In genomic region chr11:84818961-84819692, GRCm38 (mm10) we compare ENCODE assay signal across 8 mouse cellular contexts. TPM values are rescaled to one million over a fixed set of nuclear protein-coding genes. Genes with fewer than 3 reads are reported as not detected.
A peak's percentile ranks its signal among the peaks of the same experiment; 100 is the strongest.
DNase-seq lines count a peak whose midpoint lies in the region; ATAC-seq lines count a peak whose summit lies in the region.

TSS of gene Mrm1 (minus strand) at chr11:84819515.

- peak; percentile 95 for DNase-seq in T-cell, adult 2 months (ENCODE audit: low spot score)
- peak; percentile 88 to 92 for DNase-seq in cerebellum, postnatal 36 days
- DNase-seq in frontal cortex, postnatal 36 days (ENCODE audit: low spot score in 2 of 2): peak; percentile 92 to 94
- DNase-seq in left cerebral cortex, adult 11 months (ENCODE audit: low spot score): peak; percentile 87
- DNase-seq in lung, postnatal 4 days: peak; percentile 96
- peak; percentile 76 for DNase-seq in retina, postnatal 7 days (ENCODE audit: low read depth, low spot score)
- DNase-seq in urinary bladder, adult 2 months (ENCODE audit: low spot score): peak; percentile 80

- peak; percentile 72 for ATAC-seq in hindbrain, embryonic 15.5 days (ENCODE audit: low FRiP score, low read depth)

- peak within 1 kb of the TSS; percentile 76 for H3K4me3 ChIP-seq in hindbrain, embryonic 15.5 days

- no peaks in the 10 kb centered on the region for H3K27me3 ChIP-seq in hindbrain, embryonic 15.5 days

- peaks cover 16% of the 10 kb centered on the region for H3K4me1 ChIP-seq in hindbrain, embryonic 15.5 days (replicated peaks)

- under 1% methylated on average over 55 of the region's 55 CpGs for WGBS in hindbrain, embryonic 15.5 days

- peak within 1 kb of the TSS; percentile 95 for H3K4me2 ChIP-seq in hindbrain, embryonic 15.5 days

- peak within 1 kb of the TSS; percentile 76 for H3K9ac ChIP-seq in hindbrain, embryonic 15.5 days

- peak within 1 kb of the TSS; percentile 76 for H3K27ac ChIP-seq in hindbrain, embryonic 15.5 days (replicated peaks)

- no peaks in the 10 kb centered on the region for H3K36me3 ChIP-seq in hindbrain, embryonic 15.5 days

- H3K9me3 ChIP-seq in hindbrain, embryonic 15.5 days: no peaks in the 10 kb centered on the region

RNA-seq across cellular contexts. Expression of gene Mrm1, which starts in this region (rescaled TPM):
- polyA plus RNA-seq in hindbrain, embryonic 15.5 days (2015; fragmentation: Nextera tagmentation; extraction: Ambion mirVana): 20.0 TPM in 2 replicates
- 10.8 and 13.1 TPM in 2 replicates for polyA plus RNA-seq in urinary bladder, adult 2 months (2012; rRNA removed)

Comparison
In these comparisons a context has a peak if more than half of its experiments do, and no peak if none do; other contexts are left out.
1. Peak in every context shown above with its lines: DNase-seq, ATAC-seq, H3K4me3 ChIP-seq and H3K27ac ChIP-seq.